Mouse (Mus musculus) left cerebral cortex, postnatal 36 days (tissue): ENCODE data around the gene Gm21778. TPM values are rescaled to one million over a fixed set of nuclear protein-coding genes. Genes with fewer than 3 reads are reported as not detected.
"Not testable (repeated sequence)": the region's sequence is repeated elsewhere in the genome, so short reads cannot be mapped to it uniquely, and the experiment has no call there.

Source experiments
- DNase-seq, 2 experiments: peaks; one replicate each; pipeline ENCODE4 v3.0.0; 2021 to 2022; ENCODE audit warnings: low spot score in 2 of 2, mixed read lengths in 1 of 2
- intact Hi-C: fragments of 180-260 bp; cut with DNase I; formaldehyde crosslinking; loops from one replicate; pipeline ENCODE4 v1.15.1; 2025
- total RNA-seq, 2 experiments: library from RNA; stranded (reverse); gene quantifications; 2 replicates each; pipeline ENCODE4 v1.2.3; 2021

Gm21778 gene
- not detected for total RNA-seq

DNA sequence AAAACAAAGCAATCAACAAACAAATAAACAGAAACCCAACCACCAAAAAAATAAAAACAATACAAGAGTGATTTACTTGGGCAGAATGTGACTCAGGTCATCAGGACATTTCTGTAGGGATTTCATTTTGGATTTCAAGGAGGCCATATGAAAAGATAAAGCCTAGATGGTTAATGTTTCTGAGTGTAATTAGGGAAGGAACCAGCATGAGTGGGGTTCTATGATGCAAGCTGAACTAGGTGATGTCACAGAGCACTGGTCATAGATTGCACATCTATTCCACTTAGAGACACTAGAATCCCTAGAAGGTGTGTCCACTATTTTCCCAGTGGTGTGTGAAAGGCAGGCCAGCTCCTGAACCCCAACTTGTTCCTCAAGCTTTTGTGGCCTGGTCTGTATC is at the start of gene Gm21778:
Gm21778 (plus strand) TSS at position 301 of the 400 bp plus-strand sequence.
- intact Hi-C loops, DNase-seq: not testable (repeated sequence)

Other genes starting within 250 kb of the Gm21778 start
- gene Gm20914, start 216.5 kb upstream of the Gm21778 start, total RNA-seq = not detected
- gene Gm28171, start 149.1 kb upstream of the Gm21778 start, total RNA-seq = not detected